Mouse (Mus musculus) CH12.LX (cell line): ENCODE data around the gene Exoc6b. TPM values are rescaled to one million over a fixed set of nuclear protein-coding genes. Genes with fewer than 3 reads are reported as not detected.

Source experiments
- DNase-seq: peaks from one replicate; pipeline ENCODE4 v3.0.0-alpha.2; 2013; ENCODE audit errors: extremely low read depth
- H3K27ac ChIP-seq: 2 replicates; pipeline ENCODE4 v1.5.1; 2012; ENCODE audit warnings: low read depth, mild to moderate bottlenecking, control low read depth, moderate library complexity; ENCODE audit not compliant: insufficient read depth
- H3K27me3 ChIP-seq: replicated peaks from 2 replicates; pipeline ENCODE3; 2012; ENCODE audit warnings: inconsistent platforms
- H3K36me3 ChIP-seq, 2 experiments: replicated peaks in 1 of 2; 2 replicates each; pipeline versions ENCODE3 to v1.6.1; 2012; ENCODE audit warnings: inconsistent platforms in 1 of 2, low read length in 1 of 2, mild to moderate bottlenecking in 1 of 2, mixed read lengths in 1 of 2, moderate library complexity in 1 of 2; ENCODE audit not compliant: control insufficient read depth in 1 of 2, insufficient read depth in 1 of 2
- H3K4me1 ChIP-seq, 2 experiments: 2 replicates each; pipeline ENCODE4 v1.6.1; 2012; ENCODE audit warnings: inconsistent platforms in 1 of 2, moderate library complexity in 1 of 2; ENCODE audit not compliant: insufficient read depth in 2 of 2, control insufficient read depth in 1 of 2
- H3K4me2 ChIP-seq: 2 replicates; pipeline ENCODE4 v1.6.1; 2012; ENCODE audit warnings: low read depth, mild to moderate bottlenecking, control low read depth; ENCODE audit not compliant: poor library complexity, insufficient read depth, severe bottlenecking
- H3K4me3 ChIP-seq, 3 experiments: fragments of 150-350 bp in 1 of 3; sonication (generic) in 1 of 3; replicated peaks in 1 of 3; 2 replicates each; pipeline versions ENCODE3 to v1.5.1; 2011 to 2012; ENCODE audit warnings: low read depth in 2 of 3, low read length in 2 of 3, mild to moderate bottlenecking in 2 of 3, moderate library complexity in 2 of 3, control low read depth in 1 of 3, improper control_type of control experiment in 1 of 3, inconsistent platforms in 1 of 3, mixed read lengths in 1 of 3; ENCODE audit not compliant: poor library complexity in 1 of 3
- H3K79me2 ChIP-seq: replicated peaks from 2 replicates; pipeline ENCODE4 v1.6.1; 2012; ENCODE audit warnings: mild to moderate bottlenecking, moderate library complexity; ENCODE audit not compliant: control insufficient read depth, poor library complexity, insufficient read depth, severe bottlenecking; ENCODE audit errors: extremely low read depth
- H3K9ac ChIP-seq: 2 replicates; pipeline ENCODE4 v1.6.1; 2012; ENCODE audit warnings: low read depth, mild to moderate bottlenecking, control low read depth, moderate library complexity; ENCODE audit not compliant: insufficient read depth
- H3K9me3 ChIP-seq: replicated peaks from 2 replicates; pipeline ENCODE3; 2012; ENCODE audit warnings: low read length, inconsistent platforms, mixed read lengths
- BHLHE40 ChIP-seq: IDR thresholded peaks from 2 replicates; pipeline ENCODE4 v1.6.1; 2011; ENCODE audit warnings: mild to moderate bottlenecking, low read depth, low read length, improper control_type of control experiment
- CHD2 ChIP-seq: IDR thresholded peaks from 2 replicates; pipeline ENCODE4 v1.6.1; 2011; ENCODE audit warnings: low read length, improper control_type of control experiment
- CTCF ChIP-seq, 2 experiments: IDR thresholded peaks in 1 of 2; conservative IDR thresholded peaks in 1 of 2; 2 replicates each; pipeline ENCODE4 v1.5.1; 2011 to 2012; ENCODE audit warnings: low read depth in 2 of 2, low read length in 2 of 2, improper control_type of control experiment in 1 of 2, inconsistent platforms in 1 of 2, mild to moderate bottlenecking in 1 of 2, moderate library complexity in 1 of 2
- E2F4 ChIP-seq: IDR thresholded peaks from 2 replicates; pipeline ENCODE4 v1.6.1; 2011; ENCODE audit warnings: low read depth, low read length, improper control_type of control experiment; ENCODE audit not compliant: insufficient replicate concordance
- ETS1 ChIP-seq: conservative IDR thresholded peaks from 2 replicates; pipeline ENCODE4 v1.6.1; 2012; ENCODE audit warnings: low read depth, mild to moderate bottlenecking, inconsistent platforms, low read length, improper control_type of control experiment, moderate library complexity
- GABPA ChIP-seq: IDR thresholded peaks from 2 replicates; pipeline ENCODE4 v1.6.1; 2012; ENCODE audit warnings: low read depth, low read length, improper control_type of control experiment, inconsistent platforms; ENCODE audit not compliant: insufficient replicate concordance
- HCFC1 ChIP-seq: IDR thresholded peaks from 2 replicates; pipeline ENCODE4 v1.6.1; 2012; ENCODE audit warnings: low read depth, mild to moderate bottlenecking, inconsistent platforms, low read length, improper control_type of control experiment
- JUN ChIP-seq: IDR thresholded peaks from 2 replicates; pipeline ENCODE4 v1.6.1; 2011; ENCODE audit warnings: low read depth, mild to moderate bottlenecking, low read length, improper control_type of control experiment, moderate library complexity; ENCODE audit not compliant: insufficient read depth
- JUND ChIP-seq: conservative IDR thresholded peaks from 2 replicates; pipeline ENCODE4 v1.6.1; 2011; ENCODE audit warnings: low read depth, low read length, improper control_type of control experiment
- MAFK ChIP-seq: IDR thresholded peaks from 2 replicates; pipeline ENCODE4 v1.6.1; 2011; ENCODE audit warnings: low read length, improper control_type of control experiment; ENCODE audit not compliant: insufficient replicate concordance
- MEF2A ChIP-seq: IDR thresholded peaks from 2 replicates; pipeline ENCODE4 v1.6.1; 2014; ENCODE audit warnings: low read depth, mild to moderate bottlenecking, inconsistent platforms, low read length, improper control_type of control experiment, borderline replicate concordance
- MXI1 ChIP-seq: IDR thresholded peaks from 2 replicates; pipeline ENCODE4 v1.6.1; 2011; ENCODE audit warnings: mild to moderate bottlenecking, low read depth, low read length, improper control_type of control experiment
- NRF1 ChIP-seq: IDR thresholded peaks from 2 replicates; pipeline ENCODE4 v1.6.1; 2014; ENCODE audit warnings: low read depth, mild to moderate bottlenecking, inconsistent platforms, low read length, improper control_type of control experiment, moderate library complexity
- PAX5 ChIP-seq: IDR thresholded peaks from 2 replicates; pipeline ENCODE4 v1.6.1; 2012; ENCODE audit warnings: low read length, inconsistent platforms, mixed read lengths
- POLR2A ChIP-seq: IDR thresholded peaks from 2 replicates; pipeline ENCODE4 v1.6.1; 2011; ENCODE audit warnings: low read depth, mild to moderate bottlenecking, improper control_type of control experiment, low read length
- POLR2AphosphoS2 ChIP-seq: IDR thresholded peaks from 2 replicates; pipeline ENCODE4 v1.6.1; 2011; ENCODE audit warnings: low read depth, low read length, improper control_type of control experiment
- RAD21 ChIP-seq: IDR thresholded peaks from 2 replicates; pipeline ENCODE4 v1.6.1; 2011; ENCODE audit warnings: low read depth, mild to moderate bottlenecking, low read length, improper control_type of control experiment, moderate library complexity
- RCOR1 ChIP-seq: conservative IDR thresholded peaks from 2 replicates; pipeline ENCODE4 v1.6.1; 2012; ENCODE audit warnings: low read depth, mild to moderate bottlenecking, inconsistent platforms, low read length, improper control_type of control experiment
- TBP ChIP-seq: conservative IDR thresholded peaks from 2 replicates; pipeline ENCODE4 v1.6.1; 2011; ENCODE audit warnings: low read depth, low read length, improper control_type of control experiment
- TCF12 ChIP-seq: IDR thresholded peaks from 2 replicates; pipeline ENCODE4 v1.6.1; 2014; ENCODE audit warnings: low read depth, mild to moderate bottlenecking, inconsistent platforms, low read length, improper control_type of control experiment
- USF2 ChIP-seq: conservative IDR thresholded peaks from 2 replicates; pipeline ENCODE4 v1.6.1; 2011; ENCODE audit warnings: low read depth, low read length, improper control_type of control experiment
- ZC3H11A ChIP-seq: IDR thresholded peaks from 2 replicates; pipeline ENCODE4 v1.6.1; 2012; ENCODE audit warnings: low read depth, mild to moderate bottlenecking, inconsistent platforms, low read length, improper control_type of control experiment
- ZKSCAN1 ChIP-seq: IDR thresholded peaks from 2 replicates; pipeline ENCODE4 v1.6.1; 2012; ENCODE audit warnings: low read depth, inconsistent platforms, low read length, improper control_type of control experiment, borderline replicate concordance
- ZMIZ1 ChIP-seq: IDR thresholded peaks from 2 replicates; pipeline ENCODE4 v1.6.1; 2012; ENCODE audit warnings: low read depth, mild to moderate bottlenecking, inconsistent platforms, low read length, improper control_type of control experiment
- ZNF384 ChIP-seq: IDR thresholded peaks from 2 replicates; pipeline ENCODE4 v1.6.1; 2012; ENCODE audit warnings: low read depth, low read length, improper control_type of control experiment, inconsistent platforms
- dilution Hi-C: fragments of 300-500 bp; cut with MboI; formaldehyde crosslinking; loops from 2 replicates; pipeline ENCODE4 v1.14.3; 2020; ENCODE audit warnings: low sequenced_read_pairs; ENCODE audit not compliant: extremely low pct_unique_long_range_greater_than_20kb, extremely low pct_ligation_motif_present
- in situ Hi-C: fragments of 300-500 bp; cut with MboI; formaldehyde crosslinking; loops from 3 replicates; pipeline ENCODE4 v1.14.3; 2019; ENCODE audit warnings: low sequenced_read_pairs, low pct_ligation_motif_present, low pct_unique_long_range_greater_than_20kb, mixed read lengths
- polyA plus RNA-seq: library from polyadenylated mRNA; unstranded; fragments of >175 nt; gene quantifications from 2 replicates; pipeline ENCODE4 v1.2.1, GENCODE M21; 2012; ENCODE audit warnings: low read depth; ENCODE audit not compliant: insufficient read length
- total RNA-seq, 2 experiments: library from RNA; depleted of rRNA; stranded (reverse); fragments of 300-350 nt in 1 of 2; fragments of >200 nt in 1 of 2; gene quantifications; 2 replicates each; pipeline ENCODE4 v1.2.3; 2012 to 2014

Gene Exoc6b
- total and polyA plus RNA-seq, 3 experiments: 1.7 to 5.2 (median 3.5) TPM

GRCm38 (mm10) chr6:84616586-84616985 lies 452.7 kb downstream of the Exoc6b start:
- no peak for DNase-seq
- dilution Hi-C loops (no loop called here), in situ Hi-C loops (no loop called here)
- no peaks in the 10 kb centered on the region for H3K36me3 ChIP-seq
- H3K9me3 ChIP-seq: no peaks in the 10 kb centered on the region
- no peak overlapping the region for H3K4me2 ChIP-seq
- no peak overlapping the region for H3K9ac ChIP-seq
- no peaks in the 10 kb centered on the region for H3K27me3 ChIP-seq
- H3K79me2 ChIP-seq: no peaks in the 10 kb centered on the region
- H3K4me3 ChIP-seq: no peak overlapping the region
- TF ChIP-seq ZC3H11A (no peak), RCOR1 (no peak), HCFC1 (no peak), ZMIZ1 (no peak), PAX5 (no peak), TCF12 (no peak), JUND (no peak)
- TF ChIP-seq, all 38 proteins: peak for 0
- Histone ChIP-seq H3K27ac (no peak overlapping the region), H3K4me1 (no peaks in the 10 kb centered on the region)

GRCm38 (mm10) chr6:84613561-84613960 lies 455.8 kb downstream of the Exoc6b start:
- H3K27ac ChIP-seq: no peak overlapping the region
- dilution Hi-C loops (no loop called here), in situ Hi-C loops (no loop called here)
- H3K4me1 ChIP-seq: no peaks in the 10 kb centered on the region
- TF ChIP-seq TBP (no peak), POLR2A (no peak), MAFK (no peak), ETS1 (no peak), CTCF (conservative IDR thresholded peaks at IDR 0.05 in 1 of 2, IDR thresholded peaks at IDR 0.05 in 1 of 2; ENCODE audit: low read depth in 2 of 2, low read length in 2 of 2) (no peak), MXI1 (no peak), CHD2 (no peak), ZNF384 (no peak), ZKSCAN1 (no peak), NRF1 (no peak), JUN (no peak), JUND (no peak), E2F4 (no peak), ZMIZ1 (no peak), USF2 (no peak), POLR2AphosphoS2 (no peak), GABPA (no peak), RAD21 (no peak), BHLHE40 (no peak), MEF2A (no peak)
- no peak overlapping the region for H3K4me3 ChIP-seq
- no peak overlapping the region for H3K4me2 ChIP-seq
- no peak overlapping the region for H3K9ac ChIP-seq
- H3K79me2 ChIP-seq: no peaks in the 10 kb centered on the region
- H3K27me3 ChIP-seq: no peaks in the 10 kb centered on the region
- H3K9me3 ChIP-seq: no peaks in the 10 kb centered on the region
- DNase-seq: no peak
- no peaks in the 10 kb centered on the region for H3K36me3 ChIP-seq
